Mouse (Mus musculus) gastrocnemius, postnatal 10 days (tissue): ENCODE results near the gene Cpt1c. TPM values are rescaled to one million over a fixed set of nuclear protein-coding genes. Genes with fewer than 3 reads are reported as not detected.

Source experiments
- DNase-seq: peaks from one replicate; pipeline ENCODE4 v3.0.0; 2021; ENCODE audit warnings: mixed read lengths
- total RNA-seq, 2 experiments: library from RNA; stranded (reverse); gene quantifications; 2 replicates each; pipeline ENCODE4 v1.2.3; 2021

Gene Cpt1c
- total RNA-seq, 2 experiments from 2014 or later, result 4.4 to 5.7 TPM

GRCm38 (mm10) chr7:44999753-45000152 is 25.1 kb upstream of the Cpt1c start:
- no peak for DNase-seq

GRCm38 (mm10) chr7:44998501-44998955 is 23.9 kb upstream of the Cpt1c start, which contains the start of gene Bcl2l12:
TSS of gene Bcl2l12 (minus strand) at chr7:44998712.
- DNase-seq, result peak; percentile 70

- DNase-seq, result no peak
Observed at GRCm38 (mm10) chr7:44997940-44998428, 23.3 kb upstream of the Cpt1c start.

GRCm38 (mm10) chr7:44997231-44997939 is 22.7 kb upstream of the Cpt1c start, which contains the start of gene Irf3:
TSS of gene Irf3 (plus strand) at chr7:44997648.
- peak; percentile 95 for DNase-seq

- no peak for DNase-seq
Observed at GRCm38 (mm10) chr7:44996672-44997071, 22.0 kb upstream of the Cpt1c start.

- DNase-seq, result no peak
Observed at GRCm38 (mm10) chr7:44986879-44987718, 12.4 kb upstream of the Cpt1c start.

GRCm38 (mm10) chr7:44986192-44986878 is 11.7 kb upstream of the Cpt1c start, which contains the start of gene Prmt1:
TSS of gene Prmt1 (minus strand) at chr7:44986568.
- peak; percentile 91 for DNase-seq

GRCm38 (mm10) chr7:44985595-44986191 is 11.0 kb upstream of the Cpt1c start:
- peak; percentile 74 for DNase-seq

GRCm38 (mm10) chr7:44984833-44985164 is 10.1 kb upstream of the Cpt1c start:
- DNase-seq, result no peak

GRCm38 (mm10) chr7:44983944-44984832 is 9.5 kb upstream of the Cpt1c start:
- no peak for DNase-seq

GRCm38 (mm10) chr7:44983085-44983484 is 8.4 kb upstream of the Cpt1c start:
- peak; percentile 93 for DNase-seq

GRCm38 (mm10) chr7:44981539-44981938 is 6.9 kb upstream of the Cpt1c start:
- DNase-seq, result no peak

GRCm38 (mm10) chr7:44978300-44978699 is 3.6 kb upstream of the Cpt1c start:
- DNase-seq, result no peak

- no peak for DNase-seq
Observed at GRCm38 (mm10) chr7:44975117-44975419, 417 bp upstream of the Cpt1c start.

- no peak for DNase-seq
Observed at GRCm38 (mm10) chr7:44973415-44974130, 1.1 kb downstream of the Cpt1c start.

GRCm38 (mm10) chr7:44971142-44971541 is 3.5 kb downstream of the Cpt1c start:
- DNase-seq, result no peak

- peak; percentile 74 for DNase-seq
Observed at GRCm38 (mm10) chr7:44970231-44970691, 4.4 kb downstream of the Cpt1c start.

- peak; percentile 2 for DNase-seq
Observed at GRCm38 (mm10) chr7:44966638-44967037, 8.0 kb downstream of the Cpt1c start.

GRCm38 (mm10) chr7:44965975-44966374 is 8.7 kb downstream of the Cpt1c start:
- no peak for DNase-seq

- no peak for DNase-seq
Observed at GRCm38 (mm10) chr7:44964990-44965389, 9.7 kb downstream of the Cpt1c start.
